Mouse (Mus musculus): ENCODE data around the gene Klhdc9.

DNA sequence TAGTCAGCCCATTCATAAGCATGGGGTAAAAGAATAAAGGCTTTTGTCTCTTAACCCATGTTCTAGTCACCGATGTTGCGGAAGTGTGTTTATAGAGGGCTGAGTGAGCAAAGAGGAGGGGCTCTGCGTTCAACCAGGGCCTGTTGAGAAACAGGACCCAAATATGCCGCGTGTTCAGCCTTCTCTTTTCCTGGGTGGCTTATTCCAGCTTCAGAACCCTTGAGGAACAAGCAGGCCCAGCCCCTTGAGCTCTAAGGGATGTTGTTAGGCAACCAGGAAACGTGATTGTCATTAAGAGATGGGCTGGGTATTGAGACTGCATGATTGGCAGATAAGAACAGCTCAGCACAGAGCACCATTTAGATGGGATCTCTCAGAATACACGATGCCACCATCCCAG lies 5.3 kb upstream of the Klhdc9 start:
- TF ChIP-seq CTCF (IDR thresholded peaks at IDR 0.05; ENCODE audit: control insufficient read depth, insufficient read depth, insufficient replicate concordance, low read depth, low read length) (no peak), POLR2A (IDR thresholded peaks at IDR 0.05; ENCODE audit: control insufficient read depth, low read depth, low read length) (no peak)
